Mouse (Mus musculus): ENCODE data around the gene Cyp3a57. TPM values are rescaled to one million over a fixed set of nuclear protein-coding genes. Genes with fewer than 3 reads are reported as not detected.
A peak's percentile ranks its signal among the peaks of the same experiment; 100 is the strongest.
"Not testable (repeated sequence)": the region's sequence is repeated elsewhere in the genome, so short reads cannot be mapped to it uniquely, and the experiment has no call there.

Cyp3a57 gene
- not detected in 2 replicates for total RNA-seq (2021)
- long read RNA-seq, experiment 1 = 0 reads
- long read RNA-seq, experiment 2 = 0 reads

DNA sequence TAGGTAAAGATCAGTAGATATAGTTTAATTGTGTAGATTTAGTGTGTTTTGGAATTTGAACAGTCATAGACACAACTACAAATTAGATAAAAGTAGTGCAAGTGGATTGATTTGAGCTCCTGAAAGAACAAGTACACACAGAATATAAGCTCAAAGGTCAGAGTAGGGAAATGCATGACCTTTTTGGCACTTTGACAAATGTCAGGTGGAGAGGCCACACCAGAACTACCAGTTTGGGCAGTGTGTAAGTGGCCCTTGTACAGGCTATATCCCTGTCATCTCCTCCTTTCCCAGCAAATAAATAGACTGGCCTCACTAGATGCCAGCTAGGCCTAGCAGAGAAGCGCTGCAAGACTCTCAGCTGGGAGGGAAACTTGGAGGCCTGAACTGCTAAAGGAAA, at the start of gene Cyp3a57:
Gene Cyp3a57, plus strand, starts transcription at position 339 of the 400 bp plus-strand sequence.
- no peak for DNase-seq

DNA sequence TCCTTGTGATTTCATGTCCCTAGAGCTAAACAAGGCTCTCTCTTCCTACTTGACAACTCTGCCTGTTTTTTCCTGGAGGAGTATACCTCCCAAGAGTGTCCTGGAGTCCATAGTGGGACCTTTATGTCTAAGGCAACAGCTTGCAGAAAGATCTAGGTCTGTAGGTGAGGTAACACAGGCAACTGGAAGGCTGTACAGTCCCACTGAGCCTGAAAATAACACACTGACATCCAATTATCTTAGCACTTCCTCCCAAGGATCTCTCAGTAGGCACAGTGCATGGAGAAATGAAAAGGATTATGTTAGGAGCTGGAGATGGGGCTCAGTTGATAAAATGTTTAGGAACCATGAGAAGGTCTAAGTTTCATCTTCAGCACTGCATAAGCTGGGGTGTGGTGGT, 44.6 kb upstream of the Cyp3a57 start:
- DNase-seq = no peak

DNA sequence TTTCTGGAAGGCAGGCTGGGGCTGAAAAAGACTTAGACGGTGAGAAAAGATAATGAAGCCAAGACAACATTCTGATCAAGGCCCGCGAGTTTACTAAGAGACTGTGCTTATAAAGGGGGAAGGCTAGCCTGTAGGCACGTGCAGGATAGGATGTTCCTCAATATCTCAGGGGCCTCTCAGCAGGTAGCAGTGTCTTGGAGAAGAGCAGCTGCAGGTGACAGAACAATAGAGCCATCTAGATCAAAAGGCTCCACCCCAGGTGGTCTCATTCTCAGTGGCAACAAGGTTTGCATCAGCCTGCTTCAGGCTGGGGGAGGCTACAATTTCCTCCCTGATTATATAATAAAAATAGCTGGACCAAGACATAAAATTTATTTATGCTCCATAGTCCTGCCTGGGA, 43.3 kb upstream of the Cyp3a57 start:
- DNase-seq = not testable (repeated sequence)

DNA sequence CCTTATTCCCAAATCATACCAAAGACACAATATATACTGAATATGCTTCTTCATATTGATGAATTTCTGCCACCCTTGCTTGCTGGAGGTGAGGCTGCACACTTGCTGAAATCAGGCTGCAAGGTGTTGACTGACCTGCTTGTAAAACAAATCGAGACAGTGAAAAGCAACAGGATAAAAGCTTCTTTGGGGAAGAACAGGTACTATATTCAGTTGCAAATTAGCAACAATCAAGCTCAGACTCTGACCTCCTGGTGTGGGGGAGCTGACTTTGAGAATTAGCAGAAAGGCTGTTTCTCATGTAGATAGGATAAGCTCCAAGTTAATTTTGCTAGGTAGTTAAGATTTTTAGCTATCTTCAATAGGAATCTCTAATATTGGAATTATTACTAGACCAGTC, 42.7 kb upstream of the Cyp3a57 start:
- no peak for DNase-seq

- DNase-seq = not testable (repeated sequence)
Observed at GRCm38 (mm10) chr5:145306953-145307352, 38.1 kb upstream of the Cyp3a57 start.

DNA sequence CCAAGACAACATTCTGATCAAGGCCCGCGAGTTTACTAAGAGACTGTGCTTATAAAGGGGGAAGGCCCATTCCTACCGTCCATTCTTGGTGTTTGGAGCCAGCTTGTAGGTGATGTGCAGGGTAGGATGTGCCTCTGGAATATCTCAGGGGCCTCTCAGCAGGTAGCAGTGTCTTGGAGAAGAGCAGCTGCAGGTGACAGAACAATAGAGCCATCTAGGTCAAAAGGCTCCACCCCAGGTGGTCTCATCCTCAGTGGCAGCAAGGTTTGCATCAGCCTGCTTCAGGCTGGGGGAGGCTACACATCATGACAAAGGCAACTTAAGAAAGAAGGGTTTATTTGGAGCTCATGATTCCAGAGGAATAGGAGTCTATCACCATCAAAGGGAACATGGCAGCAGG, 37.3 kb upstream of the Cyp3a57 start:
- not testable (repeated sequence) for DNase-seq

DNA sequence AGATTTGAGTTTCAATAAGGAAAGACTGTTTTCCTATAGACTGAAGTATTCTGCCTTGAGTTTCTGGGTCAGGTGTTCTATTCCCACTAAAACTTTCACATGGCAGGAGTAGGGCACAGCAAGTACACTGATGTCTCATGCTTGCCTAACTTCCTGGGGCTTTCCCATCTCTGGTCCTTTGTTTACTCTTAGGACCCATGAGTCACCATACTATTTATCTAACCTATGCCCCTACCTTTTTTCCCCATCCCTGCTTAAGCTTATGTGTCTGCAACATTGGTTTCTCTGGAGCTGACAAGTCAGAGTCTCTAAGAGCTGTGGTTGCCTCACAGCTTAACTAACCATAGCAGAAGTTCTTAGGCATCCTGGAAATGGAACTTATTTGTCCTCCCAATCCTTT, 31.2 kb upstream of the Cyp3a57 start:
- DNase-seq = no peak

DNA sequence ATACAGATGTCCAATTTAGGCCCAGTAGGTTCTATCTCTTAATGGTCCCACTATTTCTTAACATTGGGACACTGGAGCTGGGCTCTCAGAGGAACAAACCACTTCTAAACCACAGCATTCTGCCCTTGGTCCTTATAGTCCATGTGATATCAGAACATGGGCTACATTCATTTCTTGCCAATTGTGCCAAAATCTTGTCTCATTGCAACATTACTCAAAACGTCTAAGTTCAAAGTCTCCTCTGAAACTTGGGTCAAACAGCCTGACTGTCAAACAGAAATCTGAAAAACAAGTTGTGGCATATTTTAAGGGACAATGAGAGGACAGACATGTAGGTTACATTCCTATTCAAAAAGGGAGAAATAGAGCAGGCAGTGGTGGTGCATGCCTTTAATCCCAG, 27.9 kb upstream of the Cyp3a57 start:
- no peak for DNase-seq

GRCm38 (mm10) chr5:145338756-145339155, 6.3 kb upstream of the Cyp3a57 start:
- DNase-seq = not testable (repeated sequence)

- DNase-seq = no peak
Observed at GRCm38 (mm10) chr5:145349697-145350096, 4.6 kb downstream of the Cyp3a57 start.

DNA sequence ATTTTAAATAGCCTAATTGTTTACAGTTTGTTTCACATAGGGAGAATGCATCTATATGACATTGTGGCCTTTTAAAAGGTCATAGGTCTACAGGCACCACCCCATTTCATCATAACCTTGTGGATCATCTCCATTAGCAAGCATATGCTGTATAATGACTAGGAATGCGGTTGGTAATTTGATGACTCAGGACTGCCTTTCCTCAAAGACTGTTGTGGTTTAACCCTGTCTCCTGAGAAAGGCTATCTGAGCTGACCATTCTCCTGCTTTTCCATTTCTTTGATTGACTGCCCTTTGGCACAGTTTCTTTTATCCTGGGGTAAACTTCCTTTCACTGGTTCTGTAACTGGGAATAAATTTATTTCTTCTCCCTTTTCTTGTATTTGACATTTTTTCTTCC, 8.0 kb downstream of the Cyp3a57 start:
- DNase-seq = no peak

DNA sequence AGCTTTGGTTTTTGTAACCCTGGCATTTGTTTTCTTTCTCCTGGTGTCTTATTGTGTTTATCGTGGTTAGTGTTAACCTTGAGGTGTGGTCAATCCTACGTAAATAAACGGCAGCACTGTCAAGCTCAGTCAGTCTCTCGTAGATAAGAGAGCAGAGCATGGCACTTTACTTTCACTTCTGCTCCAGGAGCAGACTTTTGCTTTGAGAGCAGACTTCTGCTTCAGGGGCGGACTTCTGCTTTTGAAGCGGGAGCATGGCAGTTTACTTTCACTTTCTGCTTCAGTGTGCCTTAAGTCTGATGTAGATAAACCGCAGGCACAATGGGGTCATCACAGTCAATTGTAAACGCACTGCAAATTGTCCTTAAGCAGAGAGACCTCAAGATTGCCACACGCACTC, 70.3 kb downstream of the Cyp3a57 start:
- not testable (repeated sequence) for DNase-seq

- no peak for DNase-seq
Observed at GRCm38 (mm10) chr5:145422287-145422686, 77.2 kb downstream of the Cyp3a57 start.

DNA sequence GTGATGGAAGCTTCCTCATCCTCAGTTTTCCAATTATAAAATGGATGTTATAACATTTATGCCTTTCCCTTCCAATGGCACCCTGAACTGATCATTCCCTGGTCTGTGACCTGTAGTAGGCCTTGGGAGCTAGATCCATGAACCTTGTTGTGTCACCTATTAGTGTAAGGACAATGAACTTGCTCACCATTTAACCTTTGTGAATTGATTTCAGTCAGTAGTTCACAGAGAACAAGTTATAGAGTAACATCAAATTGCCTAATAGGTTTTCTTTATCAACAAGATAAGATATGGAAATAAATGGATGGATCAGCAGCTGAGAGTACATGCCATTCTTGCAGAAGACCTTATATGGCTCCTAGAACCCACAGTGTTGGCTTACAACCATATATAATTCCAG, 85.9 kb downstream of the Cyp3a57 start:
- no peak for DNase-seq

DNA sequence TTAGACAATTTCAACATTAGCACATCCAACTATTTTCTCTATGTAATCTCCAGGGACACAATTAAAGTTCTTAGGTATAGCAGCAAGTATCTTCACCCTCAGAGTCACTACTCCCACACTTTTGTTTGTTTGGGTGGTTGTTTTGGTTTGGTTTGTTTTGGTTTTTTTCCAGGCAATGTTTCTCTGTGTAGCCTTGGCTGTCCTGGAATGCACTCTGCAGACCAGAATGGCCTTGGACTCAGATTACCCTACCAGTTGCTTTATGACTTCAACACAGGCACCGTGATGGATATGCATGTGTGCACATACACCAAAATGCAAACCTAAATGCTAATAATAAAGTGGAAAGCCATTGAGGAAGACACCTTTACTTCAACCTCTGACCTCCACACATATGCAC, 88.6 kb downstream of the Cyp3a57 start:
- DNase-seq = peak; percentile 18

Other genes with a start within 250 kb of the Cyp3a57 start
- 205 and 257 TPM in 2 replicates for gene Arpc1b, start 231.1 kb upstream of the Cyp3a57 start, total RNA-seq (2021)
- 101 and 108 TPM in 2 replicates for gene Pdap1, start 205.0 kb upstream of the Cyp3a57 start, total RNA-seq (2021)
- gene Bud31, start 204.9 kb upstream of the Cyp3a57 start, total RNA-seq (2021) = 106 and 112 TPM in 2 replicates
- 27.0 and 28.3 TPM in 2 replicates for gene Ptcd1, start 178.2 kb upstream of the Cyp3a57 start, total RNA-seq (2021)
- gene Cpsf4, start 178.1 kb upstream of the Cyp3a57 start, total RNA-seq (2021) = 21.2 and 23.2 TPM in 2 replicates
- 774 and 783 TPM in 2 replicates for gene Atp5j2, start 153.2 kb upstream of the Cyp3a57 start, total RNA-seq (2021)
- 8.3 and 10.5 TPM in 2 replicates for gene Zkscan14, start 143.4 kb upstream of the Cyp3a57 start, total RNA-seq (2021)
- gene Zkscan5, start 140.7 kb upstream of the Cyp3a57 start, total RNA-seq (2021) = 12.2 and 14.3 TPM in 2 replicates
- gene Zfp655, start 113.6 kb upstream of the Cyp3a57 start, total RNA-seq (2021) = 46.6 and 49.8 TPM in 2 replicates
- gene Zscan25, start 64.8 kb upstream of the Cyp3a57 start, total RNA-seq (2021) = 14.6 and 17.0 TPM in 2 replicates
- gene Cyp3a16, start 124.4 kb downstream of the Cyp3a57 start, total RNA-seq (2021) = 2.9 and 35.2 TPM in 2 replicates
- gene Cyp3a41b, start 239.5 kb downstream of the Cyp3a57 start, total RNA-seq (2021) = not detected in 2 replicates